Mouse (Mus musculus): ENCODE results near the gene Fcer1g. TPM values are rescaled to one million over a fixed set of nuclear protein-coding genes. Genes with fewer than 3 reads are reported as not detected.

The Fcer1g gene
- polyA plus RNA-seq, 1 experiment from 2014 or later, result 115 TPM

GRCm38 (mm10) chr1:171193911-171194830, 40.0 kb downstream of the Fcer1g start:
- H3K9me3 ChIP-seq (replicated peaks), result no peaks in the 10 kb centered on the region
- H3K9ac ChIP-seq, result no peak overlapping the region
- peaks cover 87% of the 10 kb centered on the region for H3K27me3 ChIP-seq
- H3K4me2 ChIP-seq, result no peak overlapping the region
- no peak overlapping the region for H3K27ac ChIP-seq (replicated peaks)
- no peak overlapping the region for H3K4me3 ChIP-seq (replicated peaks)
- H3K36me3 ChIP-seq (replicated peaks), result no peaks in the 10 kb centered on the region
- no peak for ATAC-seq (ENCODE audit: insufficient read depth)
- 20% methylated on average over 11 of the region's 11 CpGs for WGBS (ENCODE audit: insufficient replicate concordance)
- peaks cover 14% of the 10 kb centered on the region for H3K4me1 ChIP-seq (replicated peaks)

- H3K4me1 ChIP-seq (replicated peaks), result peaks cover 15% of the 10 kb centered on the region
- H3K27me3 ChIP-seq, result peaks cover 78% of the 10 kb centered on the region
- WGBS (ENCODE audit: insufficient replicate concordance), result 10% methylated on average over 18 of the region's 18 CpGs
- H3K36me3 ChIP-seq (replicated peaks), result no peaks in the 10 kb centered on the region
- H3K4me2 ChIP-seq, result no peak overlapping the region
- H3K9ac ChIP-seq, result no peak overlapping the region
- no peak for ATAC-seq (ENCODE audit: insufficient read depth)
- no peak overlapping the region for H3K4me3 ChIP-seq (replicated peaks)
- H3K9me3 ChIP-seq (replicated peaks), result no peaks in the 10 kb centered on the region
- no peak overlapping the region for H3K27ac ChIP-seq (replicated peaks)
Observed at GRCm38 (mm10) chr1:171193093-171193840, 40.9 kb downstream of the Fcer1g start.

GRCm38 (mm10) chr1:171192283-171192682, 41.9 kb downstream of the Fcer1g start:
- H3K9ac ChIP-seq, result no peak overlapping the region
- H3K27me3 ChIP-seq, result peaks cover 69% of the 10 kb centered on the region
- ATAC-seq (ENCODE audit: insufficient read depth), result no peak
- WGBS (ENCODE audit: insufficient replicate concordance), result 45% methylated on average over 10 of the region's 10 CpGs
- no peak overlapping the region for H3K27ac ChIP-seq (replicated peaks)
- H3K4me3 ChIP-seq (replicated peaks), result no peak overlapping the region
- no peaks in the 10 kb centered on the region for H3K9me3 ChIP-seq (replicated peaks)
- no peak overlapping the region for H3K4me2 ChIP-seq
- peaks cover 15% of the 10 kb centered on the region for H3K4me1 ChIP-seq (replicated peaks)
- H3K36me3 ChIP-seq (replicated peaks), result no peaks in the 10 kb centered on the region

GRCm38 (mm10) chr1:171190832-171191231, 43.3 kb downstream of the Fcer1g start:
- H3K4me2 ChIP-seq, result no peak overlapping the region
- no peak for ATAC-seq (ENCODE audit: insufficient read depth)

GRCm38 (mm10) chr1:171189476-171190114, 44.6 kb downstream of the Fcer1g start:
- Histone ChIP-seq H3K9ac (no peak overlapping the region), H3K27me3 (peaks cover 50% of the 10 kb centered on the region), H3K9me3 (replicated peaks) (no peaks in the 10 kb centered on the region), H3K4me3 (replicated peaks) (no peak overlapping the region), H3K4me1 (replicated peaks) (peaks cover 8% of the 10 kb centered on the region), H3K27ac (replicated peaks) (no peak overlapping the region), H3K36me3 (replicated peaks) (no peaks in the 10 kb centered on the region), H3K4me2 (no peak overlapping the region)
- ATAC-seq (ENCODE audit: insufficient read depth), result no peak
- WGBS (ENCODE audit: insufficient replicate concordance), result 60% methylated on average over 14 of the region's 14 CpGs

More at GRCm38 (mm10) chr1:171190832-171191231, 43.3 kb downstream of the Fcer1g start:
- H3K27ac ChIP-seq (replicated peaks), result no peak overlapping the region
- H3K4me3 ChIP-seq (replicated peaks), result no peak overlapping the region
- peaks cover 55% of the 10 kb centered on the region for H3K27me3 ChIP-seq
- WGBS (ENCODE audit: insufficient replicate concordance), result 81% methylated on average over 9 of the region's 9 CpGs
- no peaks in the 10 kb centered on the region for H3K36me3 ChIP-seq (replicated peaks)
- H3K9ac ChIP-seq, result no peak overlapping the region
- H3K4me1 ChIP-seq (replicated peaks), result peaks cover 11% of the 10 kb centered on the region
- no peaks in the 10 kb centered on the region for H3K9me3 ChIP-seq (replicated peaks)

GRCm38 (mm10) chr1:171189046-171189445, 45.1 kb downstream of the Fcer1g start:
- Histone ChIP-seq H3K4me3 (replicated peaks) (no peak overlapping the region), H3K4me1 (replicated peaks) (peaks cover 8% of the 10 kb centered on the region), H3K27me3 (peaks cover 44% of the 10 kb centered on the region), H3K27ac (replicated peaks) (no peak overlapping the region), H3K36me3 (replicated peaks) (no peaks in the 10 kb centered on the region), H3K9ac (no peak overlapping the region), H3K9me3 (replicated peaks) (no peaks in the 10 kb centered on the region), H3K4me2 (no peak overlapping the region)
- no peak for ATAC-seq (ENCODE audit: insufficient read depth)
- 51% methylated on average over 8 of the region's 8 CpGs for WGBS (ENCODE audit: insufficient replicate concordance)

- Histone ChIP-seq H3K36me3 (replicated peaks) (no peaks in the 10 kb centered on the region), H3K4me3 (replicated peaks) (no peak overlapping the region), H3K27me3 (peaks cover 35% of the 10 kb centered on the region), H3K4me2 (no peak overlapping the region), H3K27ac (replicated peaks) (no peak overlapping the region), H3K4me1 (replicated peaks) (peaks cover 12% of the 10 kb centered on the region), H3K9ac (no peak overlapping the region), H3K9me3 (replicated peaks) (no peaks in the 10 kb centered on the region)
- no peak for ATAC-seq (ENCODE audit: insufficient read depth)
- WGBS (ENCODE audit: insufficient replicate concordance), result 34% methylated on average over 13 of the region's 13 CpGs
Observed at GRCm38 (mm10) chr1:171187851-171188700, 46.1 kb downstream of the Fcer1g start.

- H3K4me3 ChIP-seq (replicated peaks), result no peak overlapping the region
- 75% methylated on average over 8 of the region's 8 CpGs for WGBS (ENCODE audit: insufficient replicate concordance)
Observed at GRCm38 (mm10) chr1:171185655-171186054, 48.5 kb downstream of the Fcer1g start.

GRCm38 (mm10) chr1:171184314-171184713, 49.9 kb downstream of the Fcer1g start:
- Histone ChIP-seq H3K4me1 (replicated peaks) (peaks cover 6% of the 10 kb centered on the region), H3K27me3 (peaks cover 8% of the 10 kb centered on the region), H3K4me2 (no peak overlapping the region), H3K9me3 (replicated peaks) (no peaks in the 10 kb centered on the region), H3K9ac (no peak overlapping the region), H3K27ac (replicated peaks) (no peak overlapping the region), H3K4me3 (replicated peaks) (no peak overlapping the region), H3K36me3 (replicated peaks) (no peaks in the 10 kb centered on the region)
- no peak for ATAC-seq (ENCODE audit: insufficient read depth)
- WGBS (ENCODE audit: insufficient replicate concordance), result 18% methylated on average over 7 of the region's 7 CpGs

More at GRCm38 (mm10) chr1:171185655-171186054, 48.5 kb downstream of the Fcer1g start:
- H3K4me1 ChIP-seq (replicated peaks), result peaks cover 12% of the 10 kb centered on the region
- H3K27me3 ChIP-seq, result peaks cover 10% of the 10 kb centered on the region
- no peak for ATAC-seq (ENCODE audit: insufficient read depth)
- H3K27ac ChIP-seq (replicated peaks), result no peak overlapping the region
- H3K36me3 ChIP-seq (replicated peaks), result no peaks in the 10 kb centered on the region
- H3K9me3 ChIP-seq (replicated peaks), result no peaks in the 10 kb centered on the region
- no peak overlapping the region for H3K4me2 ChIP-seq
- no peak overlapping the region for H3K9ac ChIP-seq

GRCm38 (mm10) chr1:171183620-171184019, 50.5 kb downstream of the Fcer1g start:
- H3K4me3 ChIP-seq (replicated peaks), result no peak overlapping the region
- H3K9ac ChIP-seq, result no peak overlapping the region
- no peaks in the 10 kb centered on the region for H3K9me3 ChIP-seq (replicated peaks)
- WGBS (ENCODE audit: insufficient replicate concordance), result 21% methylated on average over 3 of the region's 3 CpGs
- H3K27ac ChIP-seq (replicated peaks), result no peak overlapping the region
- no peaks in the 10 kb centered on the region for H3K36me3 ChIP-seq (replicated peaks)
- ATAC-seq (ENCODE audit: insufficient read depth), result no peak
- H3K4me1 ChIP-seq (replicated peaks), result 0 out of 2 replicates have a peak, but pooled peaks cover 3% of the 10 kb centered on the region
- H3K4me2 ChIP-seq, result no peak overlapping the region
- peaks cover 8% of the 10 kb centered on the region for H3K27me3 ChIP-seq

Measured in liver, embryonic 15.5 days (tissue).